8 mouse cellular contexts compared by ENCODE assay signal in the genomic region with DNA sequence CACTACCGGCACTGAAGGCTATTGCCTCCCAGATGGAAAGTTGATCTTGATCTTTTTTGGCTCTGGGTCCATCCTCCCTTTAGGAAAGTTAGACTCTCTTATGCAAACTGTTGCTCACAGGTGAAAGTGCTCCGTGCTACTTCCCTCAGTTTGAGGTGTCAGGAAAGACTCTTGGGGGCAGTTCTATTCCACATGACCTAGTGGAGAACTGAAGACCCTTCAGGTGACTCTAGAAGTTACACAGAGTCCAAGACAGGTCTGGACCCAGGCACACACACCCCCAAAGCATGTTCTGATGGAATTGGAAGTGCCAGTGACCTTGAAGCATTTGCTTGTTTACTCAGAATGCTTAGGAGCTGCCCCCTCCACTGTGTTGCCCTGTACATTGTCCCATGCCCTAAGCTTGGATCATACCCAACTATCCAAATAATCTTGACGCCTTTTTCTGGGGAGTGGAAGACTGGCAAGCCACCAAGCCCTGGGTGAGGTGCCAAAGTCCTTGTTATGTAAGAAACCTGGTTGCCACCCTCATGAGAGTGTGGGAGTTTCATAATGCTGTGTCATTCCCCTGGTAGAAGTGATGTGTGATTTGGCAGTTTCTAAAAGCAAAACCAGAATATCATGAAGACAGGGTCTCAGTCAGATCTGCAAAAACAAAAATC. TPM values are rescaled to one million over a fixed set of nuclear protein-coding genes. Genes with fewer than 3 reads are reported as not detected.
DNase-seq lines count a peak whose midpoint lies in the region; ATAC-seq lines count a peak whose summit lies in the region.

No protein-coding gene starts in this region.

- H3K27ac ChIP-seq in midbrain, embryonic 10.5 days (replicated peaks) = no peak overlapping the region

- DNase-seq in adrenal gland, adult (ENCODE audit: inconsistent age in 2 of 2, low spot score in 1 of 2) = peak; percentile 12 to 80
- DNase-seq in adrenal gland, postnatal 4 days (ENCODE audit: low spot score in 2 of 2) = no peak
- DNase-seq in right cerebral cortex, adult 18-20 months = peak; percentile 19
- no peak for DNase-seq in right cerebral cortex, postnatal 25 days
- peak; percentile 22 to 30 for DNase-seq in layer of hippocampus, postnatal 36 days
- DNase-seq in midbrain, embryonic 10.5 days (ENCODE audit: low spot score) = no peak
- DNase-seq in cerebellum, adult 9-11 months = no peak

- no peak for ATAC-seq in erythroblast, adult 5-6 weeks (replicated peaks; ENCODE audit: low FRiP score, poor library complexity, severe bottlenecking)

- H3K4me1 ChIP-seq in midbrain, embryonic 10.5 days = no peaks in the 10 kb centered on the region

- H3K27me3 ChIP-seq in midbrain, embryonic 10.5 days (ENCODE audit: low read depth, poor library complexity, severe bottlenecking) = no peaks in the 10 kb centered on the region

- 84% methylated on average over 3 of the region's 3 CpGs for WGBS in midbrain, embryonic 10.5 days

- no peak overlapping the region for H3K4me3 ChIP-seq in midbrain, embryonic 10.5 days

- no peaks in the 10 kb centered on the region for H3K36me3 ChIP-seq in midbrain, embryonic 10.5 days

- H3K9me3 ChIP-seq in midbrain, embryonic 10.5 days (replicated peaks) = no peaks in the 10 kb centered on the region

RNA-seq across cellular contexts. Expression of gene Nampt, which starts 51.1 kb away (rescaled TPM):
- total RNA-seq in adrenal gland, postnatal 4 days (2021) = 10 to 100 TPM; 40.1 to 41.0 TPM
- total RNA-seq in layer of hippocampus, postnatal 36 days (2021) = 10 to 100 TPM; 42.4 to 47.1 TPM
- 13.2 and 23.6 TPM in 2 replicates for total RNA-seq in erythroblast, adult 5-6 weeks (2015; ENCODE audit: low replicate concordance)
- 11.6 and 20.8 TPM in 2 replicates for total RNA-seq in erythroblast, adult 5-6 weeks (2017; ENCODE audit: low replicate concordance)
- polyA plus RNA-seq in midbrain, embryonic 10.5 days (2016; fragmentation: Nextera tagmentation; extraction: Ambion mirVana) = 36.0 and 40.9 TPM in 2 replicates

Comparison
In these comparisons a context has a peak if more than half of its experiments do, and no peak if none do; other contexts are left out.
1. DNase-seq: peak in adrenal gland, adult (2 of 2), right cerebral cortex, adult 18-20 months (single experiment) and layer of hippocampus, postnatal 36 days (2 of 2); none in adrenal gland, postnatal 4 days (0 of 2), right cerebral cortex, postnatal 25 days (single experiment), midbrain, embryonic 10.5 days (single experiment) and cerebellum, adult 9-11 months (single experiment).